Mouse (Mus musculus) liver, embryonic 14.5 days (tissue): ENCODE measurements around the gene Gstm3.

Experiments
- CTCF ChIP-seq: IDR thresholded peaks from 2 replicates; pipeline ENCODE4 v1.5.1; 2016; ENCODE audit warnings: antibody characterized with exemption, low read depth, control low read depth
- EP300 ChIP-seq: IDR thresholded peaks from 2 replicates; pipeline ENCODE4 v1.6.1; 2016; ENCODE audit warnings: antibody characterized with exemption, low read depth

DNA sequence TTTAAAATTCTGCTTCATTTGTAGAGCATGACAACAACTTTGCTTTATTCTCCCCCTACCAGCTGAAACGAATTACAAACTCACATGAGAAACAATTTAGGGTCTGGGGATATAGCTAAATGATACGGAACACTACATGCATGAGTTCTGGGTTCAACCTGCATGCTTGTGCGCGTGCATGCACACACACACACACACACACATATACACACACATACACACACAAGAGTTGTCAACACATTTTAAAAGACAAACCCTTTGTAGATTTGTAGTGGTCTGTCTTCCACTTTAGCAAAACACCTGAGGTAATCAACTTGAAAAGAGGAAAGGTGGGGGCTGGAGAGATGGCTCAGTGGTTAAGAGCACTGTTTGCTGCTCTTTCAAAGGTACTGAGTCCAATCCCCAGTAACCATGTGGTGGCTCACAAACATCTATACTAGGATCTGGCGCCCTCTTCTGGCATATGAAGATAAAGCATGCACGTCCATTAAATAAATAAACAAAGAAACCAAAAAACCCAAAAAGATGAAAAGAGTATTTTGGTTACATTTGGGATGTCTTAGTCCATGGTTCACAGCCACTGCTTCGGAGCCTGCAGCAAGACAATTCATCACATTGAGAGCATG, 51.2 kb downstream of the Gstm3 start:
- TF ChIP-seq EP300 = no peak
- peak; percentile 74 for TF ChIP-seq CTCF
